Mouse (Mus musculus): ENCODE data around the gene Gpc6.

DNA sequence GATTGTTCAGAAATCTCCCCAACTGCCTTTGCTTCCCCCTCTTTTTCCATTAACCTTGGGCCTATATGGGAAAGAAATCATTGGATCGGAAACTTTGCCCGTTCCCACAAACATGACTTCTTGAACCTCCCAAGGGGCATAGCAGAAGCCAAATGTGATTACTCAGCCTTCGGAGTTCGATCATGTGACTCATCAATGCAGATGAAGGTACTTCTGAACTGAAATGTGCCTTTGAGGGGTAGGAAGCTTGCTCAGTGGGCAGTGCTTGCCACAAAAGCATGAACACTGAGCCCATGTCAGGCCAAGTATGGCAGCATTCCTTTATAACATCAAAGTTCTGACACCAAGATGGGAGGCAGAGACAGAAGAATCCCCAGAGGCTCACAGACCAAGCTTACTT is 983.9 kb downstream of the Gpc6 start:
- TF ChIP-seq CTCF (IDR thresholded peaks at IDR 0.05; ENCODE audit: extremely low read depth, insufficient read depth, low read length) (no peak), POLR2A (IDR thresholded peaks at IDR 0.05; ENCODE audit: extremely low read depth, insufficient read depth, low read length) (no peak)

Measured in cortical plate, adult 2 months (tissue).